Mouse (Mus musculus) small intestine, adult 10 weeks (tissue): ENCODE results near the gene Plekhb1. TPM values are rescaled to one million over a fixed set of nuclear protein-coding genes. Genes with fewer than 3 reads are reported as not detected.

Experiments used
- polyA plus RNA-seq: library from polyadenylated mRNA; stranded (reverse); fragments of 350-450 nt; fragmentation: Illumina TruSeq; extraction: RNeasy Lipid Tissue Mini Kit (QIAGEN cat#74804); gene quantifications from one replicate; pipeline ENCODE4 v1.2.3, GENCODE M21; 2014; ENCODE audit warnings: low replicate concordance

Gene Plekhb1
- 6.8 TPM for polyA plus RNA-seq

DNA sequence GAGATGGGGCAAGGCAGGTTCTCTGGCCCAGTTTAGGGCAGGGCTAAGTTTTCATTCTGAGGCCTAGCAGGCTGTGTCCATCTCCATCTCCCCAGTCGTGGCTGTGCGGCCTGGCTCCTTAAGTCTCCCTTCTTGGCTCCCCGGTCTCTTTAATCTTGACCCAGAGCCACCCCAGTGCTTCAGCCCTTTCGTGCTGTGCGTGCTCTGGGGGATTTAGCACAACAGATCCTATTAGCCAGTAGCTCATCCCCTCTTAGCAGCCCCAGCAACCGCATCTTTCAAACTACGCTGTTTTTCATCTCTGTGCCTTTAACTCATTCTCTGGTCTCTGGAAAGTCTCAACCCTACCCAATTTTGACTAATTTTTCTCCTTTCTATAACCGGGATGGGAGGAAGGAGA is at the start of gene Plekhb1:
Gene Plekhb1, minus strand, starts transcription at position 184 of the 400 bp plus-strand sequence.

GRCm38 (mm10) chr7:100706143-100706841 is 44.1 kb upstream of the Plekhb1 start, which contains the start of gene Fam168a:
Gene Fam168a, plus strand, starts transcription at chr7:100706635.

DNA sequence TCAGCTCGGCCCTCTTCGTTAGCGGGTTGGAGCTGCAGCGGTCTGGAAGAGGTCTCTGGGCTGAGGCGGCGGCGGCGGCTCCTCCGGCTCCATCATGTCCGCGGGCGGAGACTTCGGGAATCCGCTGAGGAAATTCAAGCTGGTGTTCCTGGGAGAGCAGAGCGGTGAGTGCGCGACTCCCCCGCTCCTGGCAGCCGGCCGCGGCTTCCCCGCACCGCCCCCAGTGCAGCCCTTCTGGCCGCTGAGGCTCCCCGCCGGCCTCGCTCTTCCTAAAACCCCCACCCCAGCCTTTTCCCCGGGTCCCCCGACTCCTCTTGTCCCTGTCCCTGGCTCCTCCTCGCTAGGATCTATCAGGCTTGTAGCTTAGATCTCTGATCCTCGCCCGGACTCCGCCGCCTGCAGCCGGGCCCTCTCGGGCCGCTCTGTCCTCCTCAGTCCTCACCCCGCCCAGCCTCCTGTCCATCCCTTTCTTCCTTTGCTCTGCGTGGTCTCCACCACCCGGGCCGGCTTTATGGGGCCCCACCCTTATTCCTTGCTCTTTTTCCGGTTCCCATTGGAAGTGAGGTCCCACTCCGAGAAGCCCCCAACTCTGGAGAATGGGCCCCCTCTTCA is 54.0 kb downstream of the Plekhb1 start, which contains the start of gene Mrpl48:
Gene Mrpl48, minus strand, starts transcription at position 172 of the 612 bp plus-strand sequence.

DNA sequence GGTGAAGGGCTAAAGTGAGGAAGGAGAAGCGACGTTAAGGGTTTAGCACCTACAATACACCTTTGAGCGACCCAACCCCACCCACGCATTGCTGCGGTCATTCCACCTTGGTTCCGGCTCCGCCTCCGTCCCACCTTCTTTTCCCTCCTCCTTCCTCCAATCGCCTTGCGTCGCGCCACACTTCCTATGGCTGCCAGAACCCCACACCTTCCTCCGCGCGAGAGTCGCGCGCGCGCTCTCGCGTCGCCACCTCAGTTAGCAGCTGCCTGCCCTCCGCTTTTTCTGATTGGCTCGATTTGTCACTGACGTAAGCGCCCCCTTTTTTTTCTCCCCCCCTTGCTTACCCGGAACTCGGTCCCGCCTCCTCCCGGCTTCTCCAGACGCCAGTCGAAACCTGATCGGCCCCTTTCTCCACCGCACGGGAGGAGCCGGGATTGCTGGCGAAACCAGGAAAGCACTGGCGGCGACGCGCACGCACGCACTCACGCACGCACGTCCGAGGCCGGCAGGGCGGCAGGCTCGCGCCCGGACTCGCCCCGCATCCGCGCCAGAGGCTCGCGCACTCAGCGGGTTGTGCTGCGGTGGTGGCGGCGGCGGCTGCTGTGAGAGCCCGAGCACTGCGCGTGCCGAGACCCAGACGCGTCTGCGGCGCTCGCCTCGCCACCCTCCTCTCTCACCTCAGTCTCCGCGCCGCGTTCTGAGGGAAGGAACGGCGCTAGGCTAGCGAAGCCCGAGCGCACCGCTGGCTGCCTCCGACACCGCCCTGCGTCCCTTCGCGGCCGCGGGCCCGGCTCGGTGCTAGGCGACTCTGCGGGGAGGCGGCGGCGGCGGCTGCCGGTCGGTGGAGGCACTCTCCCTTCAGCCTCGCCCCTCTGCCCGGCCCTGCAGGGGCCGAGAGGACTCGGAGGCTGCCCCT is 54.7 kb downstream of the Plekhb1 start, which contains the start of gene Rab6a:
Gene Rab6a, plus strand, starts transcription at position 197 of the 916 bp plus-strand sequence.

Other genes with a start within 250 kb of the Plekhb1 start
- gene Ucp3, start 189.4 kb downstream of the Plekhb1 start, polyA plus RNA-seq, result 0.59 TPM
- gene Ucp2, start 169.1 kb downstream of the Plekhb1 start, polyA plus RNA-seq, result 16.6 TPM
- not detected for gene Dnajb13, start 147.5 kb downstream of the Plekhb1 start, polyA plus RNA-seq
- gene Coa4, start 125.3 kb downstream of the Plekhb1 start, polyA plus RNA-seq, result 27.8 TPM
- gene Rab6a, start 55.0 kb downstream of the Plekhb1 start, polyA plus RNA-seq, result 578 TPM
- 45.1 TPM for gene Mrpl48, start 54.1 kb downstream of the Plekhb1 start, polyA plus RNA-seq
- 11.5 TPM for gene Fam168a, start 44.2 kb upstream of the Plekhb1 start, polyA plus RNA-seq
- not detected for gene Relt, start 201.0 kb upstream of the Plekhb1 start, polyA plus RNA-seq